Mouse (Mus musculus): ENCODE measurements around the gene Oprm1.

DNA sequence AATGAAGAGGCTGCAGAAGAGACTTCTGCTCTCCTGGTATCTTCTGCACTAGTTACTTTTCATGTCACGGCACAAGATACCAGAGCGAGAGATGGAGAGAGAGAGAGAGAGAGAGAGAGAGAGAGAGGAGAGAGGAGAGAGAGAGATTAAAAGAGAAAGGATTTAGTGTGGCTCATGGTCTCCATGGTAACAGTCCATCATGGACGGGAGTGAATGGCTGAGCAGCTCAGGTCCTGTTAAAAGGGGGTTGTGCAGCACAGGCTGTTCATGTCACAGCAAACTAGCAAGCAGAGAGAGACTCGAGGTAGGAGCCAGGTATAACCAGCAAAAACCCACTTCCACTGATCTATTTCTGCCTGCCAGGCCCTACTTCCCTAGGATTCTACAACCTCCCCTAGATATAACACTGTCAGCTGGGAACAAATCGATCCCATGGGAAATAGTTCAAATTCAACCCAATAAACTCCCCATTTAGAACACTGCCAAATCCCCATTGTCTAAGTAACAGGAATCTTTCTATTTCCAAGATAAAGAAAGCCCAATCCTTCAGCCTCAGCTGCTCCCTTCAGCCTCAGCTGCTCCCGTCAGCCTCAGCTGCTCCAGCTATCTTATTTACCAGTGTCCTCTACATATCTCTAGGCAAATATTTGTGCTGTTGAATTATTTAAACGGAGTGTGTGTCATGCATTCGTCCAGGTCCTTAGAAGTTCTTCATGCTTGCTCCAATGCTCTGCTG is 312.0 kb downstream of the Oprm1 start:
- TF ChIP-seq CTCF (IDR thresholded peaks at IDR 0.05; ENCODE audit: borderline replicate concordance, extremely low read depth, insufficient read depth, insufficient read length): no peak
- no peak for TF ChIP-seq POLR2A (IDR thresholded peaks at IDR 0.05; ENCODE audit: borderline replicate concordance, extremely low read depth, insufficient read depth, insufficient read length, poor library complexity, severe bottlenecking)

Data from brain, embryonic 14.5 days (tissue).